Mouse (Mus musculus) CD4-positive, CD25-positive, alpha-beta regulatory T cell, adult 9 weeks (primary cell): Measurements from ENCODE around the gene Wwp2. TPM values are rescaled to one million over a fixed set of nuclear protein-coding genes. Genes with fewer than 3 reads are reported as not detected.

Experiments used
- polyA plus RNA-seq: library from polyadenylated mRNA; unstranded; fragments of 100-300 nt; shearing (Covaris generic); gene quantifications from one replicate; pipeline ENCODE4 v1.2.1, GENCODE M21; 2017

Wwp2 gene
- polyA plus RNA-seq: 131 TPM

GRCm38 (mm10) chr8:107435962-107436831, at the start of gene Wwp2:
TSS of gene Wwp2 (plus strand) at chr8:107436365.

GRCm38 (mm10) chr8:107403038-107403781, 33.0 kb upstream of the Wwp2 start, which contains the start of gene Nqo1:
TSS of gene Nqo1 (minus strand) at chr8:107403206.

GRCm38 (mm10) chr8:107424597-107425229, 11.5 kb upstream of the Wwp2 start, which contains the start of gene Nob1:
TSS of gene Nob1 (minus strand) at chr8:107425051.

GRCm38 (mm10) chr8:107587995-107588780, 152.0 kb downstream of the Wwp2 start, which contains the start of gene Psmd7:
TSS of gene Psmd7 (minus strand) at chr8:107588464.

Other genes starting within 250 kb of the Wwp2 start
- 13.9 TPM for gene Nfat5, start 142.9 kb upstream of the Wwp2 start, polyA plus RNA-seq
- 1.3 TPM for gene Nqo1, start 33.2 kb upstream of the Wwp2 start, polyA plus RNA-seq
- gene Nob1, start 11.3 kb upstream of the Wwp2 start, polyA plus RNA-seq: 91.4 TPM
- gene Psmd7, start 152.1 kb downstream of the Wwp2 start, polyA plus RNA-seq: 136 TPM